Mouse (Mus musculus) 416B (cell line): ENCODE measurements at regions not wholly inside any gene's neighbourhood (a gene's known extent, or its start where the extent isn't known, plus 50 kb on each side); places are given as distances from the start of the nearest gene placed in this dataset.

ENCODE experiments used
- DNase-seq: peaks from one replicate; pipeline ENCODE4 v3.0.0; 2011; ENCODE audit warnings: low read depth

GRCm38 (mm10) chr12:78099761-78100160 lies 94.3 kb upstream of the Gm6657 start:
- DNase-seq = peak; percentile 27

DNA sequence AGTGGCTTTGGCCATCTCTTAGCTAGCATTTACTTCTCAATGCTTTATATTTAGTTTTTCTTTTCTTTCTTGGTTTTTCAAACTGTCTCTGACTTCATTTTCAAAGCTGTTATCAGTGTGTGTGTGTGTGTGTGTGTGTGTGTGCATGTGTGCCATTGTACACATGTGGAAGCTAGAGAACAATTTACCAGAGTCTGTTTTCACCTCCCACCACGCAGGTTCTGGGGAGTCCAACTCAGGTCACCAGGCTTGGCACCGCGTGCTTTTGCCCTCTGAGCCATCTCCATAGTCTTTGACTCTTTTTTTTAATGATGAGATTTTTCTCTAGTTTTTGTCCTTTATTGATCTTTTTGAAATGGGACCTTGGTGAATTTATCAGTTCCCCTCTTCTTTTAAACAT lies 93.3 kb upstream of the Gm6657 start:
- DNase-seq = no peak

- no peak for DNase-seq
Observed at GRCm38 (mm10) chr12:78109931-78110330, 84.1 kb upstream of the Gm6657 start.

DNA sequence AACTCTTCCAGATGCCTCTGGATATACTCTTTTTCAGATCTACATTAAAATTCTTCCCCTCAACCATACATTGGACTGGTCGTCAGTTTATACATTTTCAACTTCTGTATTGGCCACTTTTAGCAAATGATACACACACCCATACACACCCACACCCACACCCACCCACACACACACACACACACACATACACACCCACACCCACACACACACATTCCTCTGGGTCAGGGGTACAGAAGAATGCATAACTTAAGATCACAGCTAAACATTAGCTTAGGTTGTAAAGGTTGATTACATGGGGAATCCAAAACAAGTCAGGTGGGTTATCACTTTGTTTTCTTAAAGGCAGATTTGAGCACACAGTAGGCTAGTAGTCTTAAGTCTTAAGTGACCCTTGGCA lies 75.9 kb upstream of the Gm6657 start:
- no peak for DNase-seq

DNA sequence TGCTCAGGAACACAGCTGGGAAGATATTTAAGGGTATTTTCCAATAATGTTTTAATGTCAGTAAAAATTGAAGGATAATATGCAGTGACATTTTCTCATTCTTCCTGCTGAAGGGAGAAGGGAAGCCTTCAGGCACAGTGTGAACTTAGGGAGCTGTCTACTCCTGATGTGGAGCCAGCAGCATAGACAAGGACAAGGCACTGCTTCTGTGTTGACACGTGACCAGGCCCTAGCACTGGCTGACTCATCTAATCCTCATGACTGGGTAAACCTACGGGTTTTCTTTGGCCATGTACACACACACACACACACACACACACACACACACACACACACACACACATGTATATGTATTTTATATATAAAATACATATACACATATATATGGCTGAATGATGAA lies 74.8 kb upstream of the Gm6657 start:
- peak; percentile 15 for DNase-seq

DNA sequence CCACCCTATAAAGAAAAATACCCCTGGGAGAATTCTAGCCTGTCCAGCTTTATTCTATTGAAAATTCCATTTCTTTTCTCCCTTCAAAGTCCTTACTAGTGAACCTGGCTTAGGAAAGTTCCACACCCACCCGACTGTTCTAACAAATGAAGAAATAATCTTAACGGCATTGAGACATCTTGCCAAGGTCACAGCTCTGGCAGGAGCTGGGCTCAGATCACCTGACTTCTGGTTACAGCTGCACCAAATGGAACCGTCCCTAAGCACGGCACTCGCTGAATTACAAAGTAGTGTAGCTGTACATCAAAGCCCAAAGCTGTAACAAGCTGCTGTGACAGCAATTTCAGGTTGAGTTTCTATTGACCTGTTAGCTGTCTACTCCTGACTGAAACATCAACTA lies 74.2 kb upstream of the Gm6657 start:
- no peak for DNase-seq

- DNase-seq = no peak
Observed at GRCm38 (mm10) chr12:78129130-78129845, 64.8 kb upstream of the Gm6657 start.

- DNase-seq = no peak
Observed at GRCm38 (mm10) chr12:78132016-78132797, 61.8 kb upstream of the Gm6657 start.

GRCm38 (mm10) chr12:78133341-78133740 lies 60.7 kb upstream of the Gm6657 start:
- no peak for DNase-seq

- DNase-seq = no peak
Observed at GRCm38 (mm10) chr12:78133984-78134383, 60.1 kb upstream of the Gm6657 start.

DNA sequence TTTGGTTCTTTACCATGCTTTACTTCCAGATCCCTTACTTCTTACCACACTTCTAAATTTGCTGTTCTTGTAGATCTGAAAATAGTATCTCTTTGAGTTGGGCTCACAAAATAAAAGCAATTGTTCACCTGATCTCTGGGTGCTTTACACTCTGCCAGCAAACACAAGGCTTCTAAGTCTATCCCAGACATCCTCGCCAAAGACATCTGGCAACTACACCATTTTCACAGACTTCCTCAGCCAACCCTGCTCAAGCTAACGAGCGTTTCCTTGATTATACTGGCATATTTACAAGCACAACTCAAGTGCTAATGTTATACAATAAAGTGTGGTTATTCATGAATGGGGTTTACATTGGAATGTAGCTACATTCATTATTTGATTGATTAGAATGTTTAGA lies 56.8 kb upstream of the Gm6657 start:
- DNase-seq = no peak

DNA sequence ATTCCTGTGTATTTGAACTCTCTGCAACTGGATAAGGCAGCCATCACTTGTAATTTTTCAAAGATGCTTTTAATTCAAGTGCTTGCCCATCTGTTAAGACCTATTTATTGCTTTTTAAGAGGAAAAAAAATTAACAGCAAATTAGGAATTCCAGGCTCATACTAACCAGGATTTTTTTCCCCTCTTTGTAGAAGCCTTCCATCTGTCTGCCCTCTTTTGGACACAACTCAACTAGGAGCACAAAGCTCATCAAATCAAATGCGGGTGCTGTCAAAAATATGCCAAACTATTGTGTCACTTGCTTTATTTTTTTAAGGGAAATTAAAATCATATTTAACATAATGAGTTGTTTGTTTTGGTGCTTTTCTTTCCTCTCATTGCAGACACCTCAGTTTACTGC lies 55.6 kb upstream of the Gm6657 start:
- no peak for DNase-seq
